Mouse (Mus musculus): Measurements from ENCODE around the gene Bcor. TPM values are rescaled to one million over a fixed set of nuclear protein-coding genes. Genes with fewer than 3 reads are reported as not detected.

Bcor gene
- polyA plus RNA-seq, 1 experiment from 2014 or later: 15.0 TPM

DNA sequence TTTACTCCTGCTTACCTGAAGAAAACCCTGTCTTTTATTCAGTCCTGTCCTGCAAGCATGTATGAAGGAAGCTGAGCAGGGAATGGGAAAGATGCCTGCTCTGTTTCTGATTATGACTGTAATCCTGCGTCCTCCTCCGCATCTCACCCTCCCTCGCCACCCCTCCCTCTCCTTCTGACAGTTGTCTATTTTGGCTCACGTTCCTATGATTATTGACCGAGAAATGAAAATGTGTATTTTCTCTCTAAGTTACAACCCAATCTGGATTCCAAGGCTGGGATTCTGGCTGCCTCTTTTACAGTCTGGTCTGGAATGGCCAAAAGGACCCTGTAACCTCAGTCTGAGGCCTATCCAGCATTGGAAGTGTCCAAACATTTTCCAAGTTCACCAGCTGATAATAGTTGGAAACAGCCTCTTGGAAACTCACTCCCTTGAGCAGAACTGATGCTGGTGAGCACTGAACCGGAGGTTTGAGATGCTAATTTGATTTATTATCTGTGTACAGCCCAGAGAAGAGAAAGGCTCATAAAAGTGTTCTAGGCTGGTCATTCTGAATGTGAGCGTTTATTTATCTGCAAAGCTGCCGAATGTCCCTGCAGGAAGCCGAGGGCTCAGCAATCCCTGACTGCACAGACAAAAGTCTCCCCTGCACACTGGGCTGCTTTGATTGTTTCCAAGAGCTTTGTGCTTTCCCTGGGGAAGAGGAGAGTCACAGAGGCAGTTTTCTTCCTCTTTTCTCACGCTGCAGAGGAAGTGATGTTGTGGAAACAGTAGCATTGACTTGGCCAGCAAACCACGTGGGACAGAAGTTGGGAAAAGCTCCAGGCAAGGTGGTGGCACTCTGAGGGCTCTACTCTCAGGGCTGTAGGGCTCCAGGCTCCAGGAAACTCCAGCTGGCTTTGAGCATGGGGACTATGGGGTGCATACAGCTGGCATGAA, 4.7 kb upstream of the Bcor start:
- 40% methylated on average over 11 of the region's 11 CpGs for WGBS
- no peak for ATAC-seq (ENCODE audit: low read depth)
- H3K27ac ChIP-seq (replicated peaks; ENCODE audit: low read depth, low read length): peak overlapping the region; percentile 34
- H3K4me1 ChIP-seq (ENCODE audit: control insufficient read depth, insufficient read depth, low read length): no peaks in the 10 kb centered on the region
- no peak overlapping the region for H3K4me2 ChIP-seq (ENCODE audit: low read depth, low read length)
- no peaks in the 10 kb centered on the region; the same call in 1 of the 2 replicates for H3K27me3 ChIP-seq (replicated peaks; ENCODE audit: control insufficient read depth, insufficient read depth, low read length)
- H3K36me3 ChIP-seq (ENCODE audit: control insufficient read depth, insufficient read depth, low read length): no peaks in the 10 kb centered on the region
- H3K9me3 ChIP-seq (ENCODE audit: control insufficient read depth, low read length): no peaks in the 10 kb centered on the region
- DNase-seq (ENCODE audit: low spot score): peak; percentile 44
- H3K9ac ChIP-seq (ENCODE audit: low read depth, low read length): no peak overlapping the region
- no peak overlapping the region for H3K4me3 ChIP-seq (ENCODE audit: low read depth, low read length)

DNA sequence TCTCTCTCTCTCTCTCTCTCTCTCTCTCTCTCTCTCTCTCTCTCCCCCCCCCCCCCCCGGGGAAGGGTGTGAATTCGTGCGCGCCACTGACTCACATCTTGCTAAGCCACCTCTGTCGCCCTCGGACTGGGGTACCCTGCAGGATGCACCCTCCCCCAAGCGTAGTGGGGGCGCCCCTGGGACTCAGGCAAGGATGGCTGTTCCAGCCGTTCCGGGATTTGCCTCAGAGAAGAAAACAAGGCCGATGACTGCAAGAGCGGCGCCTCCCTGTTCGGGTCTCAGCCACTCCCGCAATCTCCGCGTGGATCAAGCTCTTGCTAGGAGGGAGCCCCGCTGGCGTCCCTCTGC, 647 bp downstream of the Bcor start:
- DNase-seq (ENCODE audit: low spot score): no peak
- no peaks in the 10 kb centered on the region for H3K36me3 ChIP-seq (ENCODE audit: control insufficient read depth, insufficient read depth, low read length)
- H3K9me3 ChIP-seq (ENCODE audit: control insufficient read depth, low read length): no peaks in the 10 kb centered on the region
- peak overlapping the region; percentile 88 for H3K27ac ChIP-seq (replicated peaks; ENCODE audit: low read depth, low read length)
- H3K4me3 ChIP-seq (ENCODE audit: low read depth, low read length): peak overlapping the region; percentile 48
- H3K9ac ChIP-seq (ENCODE audit: low read depth, low read length): peak overlapping the region; percentile 75
- H3K27me3 ChIP-seq (replicated peaks; ENCODE audit: control insufficient read depth, insufficient read depth, low read length): peaks cover 50% of the 10 kb centered on the region
- peaks cover 12% of the 10 kb centered on the region; the same call in 1 of the 2 replicates for H3K4me1 ChIP-seq (ENCODE audit: control insufficient read depth, insufficient read depth, low read length)
- peak overlapping the region; percentile 64 for H3K4me2 ChIP-seq (ENCODE audit: low read depth, low read length)
- 6% methylated on average over 6 of the region's 19 CpGs for WGBS
- peak; percentile 4; the same call in 1 of the 2 replicates for ATAC-seq (ENCODE audit: low read depth)

DNA sequence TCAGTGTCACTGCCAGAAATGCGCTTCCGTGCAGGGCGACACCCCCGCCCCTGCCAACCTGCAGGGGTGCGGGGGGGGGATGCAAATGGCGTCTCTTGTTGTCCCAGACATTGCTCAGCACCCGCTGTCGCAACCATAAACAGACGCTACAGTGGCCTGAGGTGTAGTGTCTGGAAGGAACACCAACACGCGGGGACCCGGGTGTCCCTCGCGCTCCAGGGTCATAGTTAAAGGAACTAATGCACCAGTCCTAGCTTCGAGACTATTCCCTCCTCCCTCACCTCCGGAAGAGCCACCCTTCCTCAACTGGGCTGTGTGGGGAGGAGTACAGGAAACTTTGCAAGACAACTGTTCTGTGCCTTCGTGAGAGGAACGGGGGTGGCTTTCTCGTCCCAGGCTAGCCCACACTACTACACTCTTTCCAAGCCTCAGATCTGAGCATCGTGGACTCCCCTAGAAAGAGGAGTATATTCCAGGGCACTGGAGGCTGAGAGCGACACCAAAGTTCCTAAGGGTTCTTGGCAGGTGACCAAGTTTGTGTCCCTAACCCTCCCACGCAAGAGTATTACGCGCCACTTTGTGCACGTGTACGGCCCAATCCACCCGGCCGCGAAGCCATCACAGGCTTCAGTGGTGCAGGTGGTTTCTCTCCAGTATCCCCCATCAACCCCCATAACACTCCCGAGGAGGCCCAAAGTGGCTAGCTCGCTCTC, 1.2 kb downstream of the Bcor start:
- Histone ChIP-seq H3K4me1 (ENCODE audit: control insufficient read depth, insufficient read depth, low read length) (peaks cover 12% of the 10 kb centered on the region; the same call in 1 of the 2 replicates), H3K4me2 (ENCODE audit: low read depth, low read length) (peak overlapping the region; percentile 64), H3K9ac (ENCODE audit: low read depth, low read length) (peak overlapping the region; percentile 75), H3K4me3 (ENCODE audit: low read depth, low read length) (peak overlapping the region; percentile 48), H3K9me3 (ENCODE audit: control insufficient read depth, low read length) (no peaks in the 10 kb centered on the region), H3K36me3 (ENCODE audit: control insufficient read depth, insufficient read depth, low read length) (no peaks in the 10 kb centered on the region), H3K27me3 (replicated peaks; ENCODE audit: control insufficient read depth, insufficient read depth, low read length) (peaks cover 54% of the 10 kb centered on the region), H3K27ac (replicated peaks; ENCODE audit: low read depth, low read length) (peak overlapping the region; percentile 88)
- no peak for DNase-seq (ENCODE audit: low spot score)
- peak; percentile 10; the same call in 1 of the 2 replicates for ATAC-seq (ENCODE audit: low read depth)
- 3% methylated on average over 24 of the region's 31 CpGs for WGBS

DNA sequence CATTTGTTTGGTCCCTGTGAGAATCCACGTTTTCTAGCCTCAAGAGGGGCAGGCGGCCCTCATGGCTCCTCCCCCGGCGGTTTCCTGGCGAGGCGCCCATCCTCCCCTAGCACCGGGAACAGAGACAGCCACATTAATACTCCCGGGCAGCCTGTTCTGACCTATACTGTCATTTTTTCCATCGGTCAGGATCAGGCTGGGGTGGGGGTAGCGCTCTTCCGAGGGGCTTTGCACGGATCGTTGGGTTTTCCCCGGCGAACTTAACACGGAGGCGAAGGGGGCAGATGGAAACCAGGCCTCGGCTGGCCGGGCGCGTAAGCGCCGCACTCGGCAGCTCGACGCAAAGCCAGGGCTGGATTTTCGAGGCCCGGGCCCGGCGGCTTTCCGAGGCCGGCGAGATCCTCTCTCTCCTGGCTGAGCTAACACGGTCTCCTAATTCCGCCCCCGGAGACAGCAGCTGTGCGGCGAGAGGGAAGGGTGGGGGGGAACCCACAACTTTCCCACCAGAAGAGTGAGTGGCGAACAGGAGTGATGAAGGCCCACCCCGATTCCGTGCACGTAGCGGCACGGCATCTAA, 1.8 kb downstream of the Bcor start:
- Histone ChIP-seq H3K9ac (ENCODE audit: low read depth, low read length) (peak overlapping the region; percentile 75), H3K27ac (replicated peaks; ENCODE audit: low read depth, low read length) (peak overlapping the region; percentile 88), H3K4me2 (ENCODE audit: low read depth, low read length) (peak overlapping the region; percentile 64), H3K36me3 (ENCODE audit: control insufficient read depth, insufficient read depth, low read length) (no peaks in the 10 kb centered on the region), H3K4me3 (ENCODE audit: low read depth, low read length) (peak overlapping the region; percentile 48), H3K9me3 (ENCODE audit: control insufficient read depth, low read length) (no peaks in the 10 kb centered on the region), H3K27me3 (replicated peaks; ENCODE audit: control insufficient read depth, insufficient read depth, low read length) (peaks cover 60% of the 10 kb centered on the region), H3K4me1 (ENCODE audit: control insufficient read depth, insufficient read depth, low read length) (peaks cover 12% of the 10 kb centered on the region; the same call in 1 of the 2 replicates)
- DNase-seq (ENCODE audit: low spot score) (peak; percentile 82), ATAC-seq (ENCODE audit: low read depth) (peak; percentile 60)
- 5% methylated on average over 31 of the region's 44 CpGs for WGBS

DNA sequence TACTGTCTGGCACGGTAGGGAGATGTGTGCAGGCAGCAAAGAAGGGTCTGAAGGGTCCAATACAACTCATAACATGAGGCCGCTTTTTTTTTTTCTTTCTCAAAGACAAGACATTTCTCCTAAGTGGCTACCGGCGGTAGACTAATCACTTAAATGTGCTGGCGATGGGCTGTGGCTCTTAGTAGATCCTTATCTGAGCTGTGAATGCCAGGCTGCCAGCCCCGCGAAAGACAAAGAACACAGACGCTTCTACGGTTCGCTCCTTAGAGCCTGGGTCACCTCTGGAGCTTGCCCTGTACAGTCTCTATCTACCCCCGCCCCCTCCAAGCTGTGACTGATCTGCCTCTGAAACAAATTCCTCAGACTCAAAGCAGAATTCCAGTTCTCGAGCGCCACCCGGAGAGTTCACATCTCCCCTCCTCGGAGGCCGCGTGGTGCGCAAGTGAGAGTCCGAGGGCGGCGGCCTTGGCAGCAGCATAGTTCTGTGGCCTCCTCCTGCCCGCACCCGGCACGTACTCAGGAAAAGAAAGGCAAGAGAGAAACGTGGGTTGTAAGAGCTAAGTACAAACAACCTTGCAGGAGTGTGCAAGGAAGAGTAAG, 2.7 kb downstream of the Bcor start:
- peak overlapping the region; percentile 48 for H3K4me3 ChIP-seq (ENCODE audit: low read depth, low read length)
- H3K4me2 ChIP-seq (ENCODE audit: low read depth, low read length): peak overlapping the region; percentile 64
- peaks cover 69% of the 10 kb centered on the region for H3K27me3 ChIP-seq (replicated peaks; ENCODE audit: control insufficient read depth, insufficient read depth, low read length)
- 0 out of 2 replicates have a peak overlapping the region, but pooled peaks have one; percentile 34 for H3K9ac ChIP-seq (ENCODE audit: low read depth, low read length)
- peaks cover 17% of the 10 kb centered on the region; the same call in 1 of the 2 replicates for H3K4me1 ChIP-seq (ENCODE audit: control insufficient read depth, insufficient read depth, low read length)
- H3K36me3 ChIP-seq (ENCODE audit: control insufficient read depth, insufficient read depth, low read length): no peaks in the 10 kb centered on the region
- no peaks in the 10 kb centered on the region for H3K9me3 ChIP-seq (ENCODE audit: control insufficient read depth, low read length)
- peak; percentile 71 for DNase-seq (ENCODE audit: low spot score)
- peak overlapping the region; percentile 88 for H3K27ac ChIP-seq (replicated peaks; ENCODE audit: low read depth, low read length)
- ATAC-seq (ENCODE audit: low read depth): peak; percentile 28; the same call in 1 of the 2 replicates
- 10% methylated on average over 25 of the region's 25 CpGs for WGBS

DNA sequence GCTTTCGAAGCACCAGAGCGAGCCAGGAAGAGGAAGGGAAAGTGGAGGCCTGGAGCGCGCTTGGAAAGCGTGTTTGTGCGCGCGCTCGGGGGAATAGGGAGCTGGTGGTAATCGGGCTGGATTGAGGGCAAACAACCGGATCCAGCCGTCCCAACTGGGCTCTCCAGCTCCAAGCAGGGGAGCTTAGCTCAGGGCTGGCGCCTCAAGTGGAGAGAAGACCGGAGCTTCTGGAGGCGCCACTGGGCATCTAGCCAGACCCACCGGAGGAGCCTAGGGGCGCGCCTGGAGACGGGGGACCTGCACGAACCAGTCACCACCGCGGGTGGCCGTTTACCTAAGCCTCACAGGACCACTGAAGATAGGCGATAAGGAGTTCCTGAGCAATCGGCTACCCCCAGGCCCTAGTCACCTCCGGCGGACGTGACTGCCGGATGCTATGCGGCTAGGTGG, 4.3 kb downstream of the Bcor start:
- ATAC-seq (ENCODE audit: low read depth) (no peak), DNase-seq (ENCODE audit: low spot score) (peak; percentile 56)
- WGBS: 7% methylated on average over 21 of the region's 30 CpGs
- 0 out of 2 replicates have a peak overlapping the region, but pooled peaks have one; percentile 40 for H3K9ac ChIP-seq (ENCODE audit: low read depth, low read length)
- peaks cover 17% of the 10 kb centered on the region; the same call in 1 of the 2 replicates for H3K4me1 ChIP-seq (ENCODE audit: control insufficient read depth, insufficient read depth, low read length)
- H3K4me3 ChIP-seq (ENCODE audit: low read depth, low read length): peak overlapping the region; percentile 20
- H3K36me3 ChIP-seq (ENCODE audit: control insufficient read depth, insufficient read depth, low read length): no peaks in the 10 kb centered on the region
- H3K9me3 ChIP-seq (ENCODE audit: control insufficient read depth, low read length): no peaks in the 10 kb centered on the region
- H3K27ac ChIP-seq (replicated peaks; ENCODE audit: low read depth, low read length): no peak overlapping the region
- peak overlapping the region; percentile 57 for H3K4me2 ChIP-seq (ENCODE audit: low read depth, low read length)
- H3K27me3 ChIP-seq (replicated peaks; ENCODE audit: control insufficient read depth, insufficient read depth, low read length): peaks cover 84% of the 10 kb centered on the region

DNA sequence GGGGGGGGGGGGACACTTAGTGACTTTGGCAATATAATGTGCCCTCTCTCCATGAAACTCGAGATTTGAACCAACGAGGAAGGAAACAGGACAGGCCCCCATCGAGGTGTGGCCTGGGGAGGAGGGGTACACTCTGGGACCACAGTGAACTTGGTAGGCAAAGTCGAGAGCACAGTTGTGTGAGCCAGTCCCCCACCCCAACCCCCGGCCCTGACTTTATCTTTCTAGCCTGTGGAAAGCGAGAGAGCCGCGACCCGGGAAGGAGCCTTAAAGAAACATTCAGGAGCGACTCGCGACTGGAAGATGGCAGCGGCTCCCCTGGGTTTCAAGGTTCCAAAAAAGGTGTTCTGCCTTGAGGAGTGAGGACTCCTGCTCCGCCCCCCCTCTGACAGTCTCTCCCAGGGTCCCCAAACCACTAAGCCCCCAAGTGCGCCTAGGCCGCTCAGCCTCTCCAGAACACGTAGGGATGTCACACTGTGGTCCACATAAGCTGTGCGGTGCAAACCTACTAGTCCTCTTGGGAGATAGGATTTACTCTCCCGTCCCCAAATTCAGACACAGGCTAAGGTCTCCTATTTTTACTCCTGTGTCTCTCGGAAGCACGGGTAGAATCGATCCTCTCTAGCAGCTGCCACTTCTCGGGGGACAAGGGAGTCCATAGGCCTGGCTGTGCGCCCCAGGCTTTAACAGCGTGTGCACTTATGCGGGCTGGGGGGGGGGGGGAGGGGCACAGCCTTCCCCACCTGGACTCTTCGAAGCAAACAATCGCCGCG, 4.9 kb downstream of the Bcor start:
- Histone ChIP-seq H3K4me3 (ENCODE audit: low read depth, low read length) (peak overlapping the region; percentile 20), H3K27me3 (replicated peaks; ENCODE audit: control insufficient read depth, insufficient read depth, low read length) (peaks cover 90% of the 10 kb centered on the region), H3K27ac (replicated peaks; ENCODE audit: low read depth, low read length) (no peak overlapping the region), H3K4me1 (ENCODE audit: control insufficient read depth, insufficient read depth, low read length) (peaks cover 17% of the 10 kb centered on the region; the same call in 1 of the 2 replicates), H3K9me3 (ENCODE audit: control insufficient read depth, low read length) (no peaks in the 10 kb centered on the region), H3K36me3 (ENCODE audit: control insufficient read depth, insufficient read depth, low read length) (no peaks in the 10 kb centered on the region), H3K4me2 (ENCODE audit: low read depth, low read length) (peak overlapping the region; percentile 57), H3K9ac (ENCODE audit: low read depth, low read length) (0 out of 2 replicates have a peak overlapping the region, but pooled peaks have one; percentile 40)
- DNase-seq (ENCODE audit: low spot score) (no peak), ATAC-seq (ENCODE audit: low read depth) (no peak)
- WGBS: 17% methylated on average over 24 of the region's 30 CpGs
